Mouse (Mus musculus) lung, postnatal 36 days (tissue): ENCODE data around the gene Slc39a13.
"Not testable (repeated sequence)": the region's sequence is repeated elsewhere in the genome, so short reads cannot be mapped to it uniquely, and the experiment has no call there.

Source experiments
- DNase-seq: peaks from one replicate; pipeline ENCODE4 v3.0.0; 2022; ENCODE audit warnings: mixed read lengths

Slc39a13 gene

DNA sequence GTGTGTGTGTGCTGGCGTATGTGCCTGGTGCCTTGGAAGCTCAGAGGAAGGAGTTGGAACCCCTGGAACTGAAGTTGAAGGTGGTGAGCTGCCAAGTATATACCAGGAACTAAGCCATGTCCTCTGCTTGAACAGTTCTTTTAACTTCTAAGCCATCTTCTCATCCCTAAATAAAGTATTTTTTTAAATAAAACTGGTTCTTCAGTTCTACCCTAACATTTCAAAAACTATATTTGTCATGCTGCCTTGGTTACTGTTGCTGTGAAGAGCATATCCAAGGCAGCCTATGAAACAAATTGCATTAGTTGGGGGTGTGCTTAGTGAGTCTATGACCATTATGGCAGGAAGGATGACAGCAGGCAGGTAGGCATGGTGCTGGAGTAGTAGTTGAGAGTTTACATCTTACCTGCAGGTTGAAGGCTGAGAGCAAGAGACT, 45.1 kb downstream of the Slc39a13 start:
- DNase-seq = no peak

DNA sequence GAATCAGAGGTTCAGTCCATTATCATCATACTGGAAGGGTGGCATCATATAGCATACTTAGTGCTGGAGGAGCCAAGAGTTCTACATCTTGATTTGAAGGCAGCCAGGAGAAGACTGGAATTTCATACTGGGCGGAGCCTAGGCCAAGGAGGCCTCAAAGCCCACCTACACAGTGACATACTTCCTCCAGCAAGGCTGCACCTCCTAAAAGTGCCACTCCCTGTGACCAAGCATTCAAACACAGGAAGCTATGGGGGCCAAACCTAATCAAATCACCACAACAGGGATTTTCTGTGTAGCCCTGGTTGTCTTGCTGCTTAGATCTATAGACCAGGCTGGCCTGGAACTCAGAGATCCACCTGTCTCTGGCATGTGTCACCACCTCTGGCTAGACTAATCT, 46.3 kb downstream of the Slc39a13 start:
- no peak for DNase-seq

DNA sequence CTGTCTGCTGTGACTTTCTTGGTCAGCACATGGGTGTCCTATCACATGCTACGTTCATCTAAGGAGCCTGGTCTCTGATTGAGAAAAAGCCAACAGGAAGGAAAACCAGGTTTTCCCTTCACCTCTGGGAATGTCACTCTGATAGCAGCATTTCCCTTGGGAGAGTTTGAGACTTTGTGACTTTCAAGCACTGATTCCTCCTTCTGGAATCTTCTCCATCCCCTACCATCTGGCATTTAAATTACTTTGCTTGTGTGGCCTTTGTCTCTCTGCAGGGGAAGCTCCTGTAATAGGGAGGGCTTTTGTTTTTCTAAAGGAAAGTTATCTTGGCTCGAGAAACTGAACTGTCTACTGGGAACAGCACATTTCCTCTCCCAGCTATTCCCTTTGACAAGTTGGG, 47.1 kb downstream of the Slc39a13 start:
- no peak for DNase-seq

DNA sequence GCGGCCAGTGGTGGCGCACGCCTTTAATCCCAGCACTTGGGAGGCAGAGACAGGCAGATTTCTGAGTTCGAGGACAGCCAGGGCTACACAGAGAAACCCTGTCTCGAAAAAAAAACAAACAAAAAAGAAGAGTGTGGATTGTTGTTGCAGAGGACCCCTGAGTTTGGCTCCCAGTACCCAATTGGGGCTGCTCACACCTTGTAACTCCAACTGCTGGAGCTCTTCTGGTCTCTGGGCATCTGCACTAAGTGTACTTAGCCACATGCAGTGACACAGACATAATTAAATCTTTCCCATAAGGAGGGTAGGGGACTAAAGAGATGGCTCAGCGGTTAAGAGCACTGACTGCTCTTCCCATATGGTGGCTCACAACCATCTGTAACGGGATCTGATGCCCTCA, 48.0 kb downstream of the Slc39a13 start:
- DNase-seq = not testable (repeated sequence)

DNA sequence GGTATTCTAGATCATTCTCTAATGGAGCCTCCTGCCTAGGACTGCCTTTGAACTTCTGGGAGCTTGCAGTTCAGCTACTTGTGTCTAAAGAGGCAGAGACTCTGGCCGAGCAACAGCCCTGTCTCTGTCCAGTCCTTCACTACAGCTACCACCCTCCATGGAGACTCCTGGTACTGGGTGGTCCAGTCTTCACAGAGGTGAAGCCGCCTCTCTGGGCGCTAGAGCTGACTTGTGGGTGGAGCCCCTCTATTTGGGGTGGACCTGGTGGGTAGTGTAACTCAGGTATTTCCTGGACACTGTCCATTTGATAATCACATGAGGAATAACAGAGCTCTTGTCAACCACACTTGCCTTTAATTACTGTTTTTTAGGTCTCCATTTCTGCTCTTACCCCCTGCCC, 50.3 kb downstream of the Slc39a13 start:
- no peak for DNase-seq

DNA sequence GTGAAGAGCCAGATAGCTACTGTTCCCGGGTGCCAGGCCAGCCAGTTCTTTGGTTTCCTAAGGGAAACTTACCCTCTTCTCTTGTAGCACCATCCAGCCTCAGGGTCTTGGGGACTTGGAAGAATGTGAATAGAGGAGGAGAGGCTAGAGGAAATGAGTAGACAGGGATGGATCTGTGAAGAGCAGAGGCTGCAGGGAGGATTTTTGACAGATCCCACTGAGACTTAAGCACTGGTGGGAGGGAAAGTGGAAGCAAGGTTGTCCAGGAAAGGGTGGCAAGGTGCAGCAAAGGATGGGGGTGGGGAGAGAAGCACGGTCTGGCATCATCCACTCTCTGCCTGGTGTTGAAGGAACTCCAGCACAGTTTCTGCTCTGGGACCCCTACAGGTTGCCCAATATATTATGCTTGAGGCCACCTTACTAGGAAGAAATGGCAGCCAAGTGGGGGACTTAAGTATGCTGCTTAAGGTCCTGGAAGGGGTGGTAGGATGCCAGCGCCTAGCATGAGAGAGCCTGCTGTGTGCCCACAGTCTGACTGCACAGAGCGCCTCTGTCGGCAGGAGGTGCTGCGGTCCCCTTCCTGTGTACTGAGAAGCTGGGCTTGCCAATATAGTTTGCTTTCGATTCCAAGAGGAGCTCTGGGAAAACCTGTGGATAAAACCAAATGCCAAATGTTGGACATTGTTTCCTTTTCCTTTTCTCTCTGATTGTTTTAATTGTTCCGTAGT, 52.0 kb downstream of the Slc39a13 start:
- DNase-seq = peak; percentile 46

DNA sequence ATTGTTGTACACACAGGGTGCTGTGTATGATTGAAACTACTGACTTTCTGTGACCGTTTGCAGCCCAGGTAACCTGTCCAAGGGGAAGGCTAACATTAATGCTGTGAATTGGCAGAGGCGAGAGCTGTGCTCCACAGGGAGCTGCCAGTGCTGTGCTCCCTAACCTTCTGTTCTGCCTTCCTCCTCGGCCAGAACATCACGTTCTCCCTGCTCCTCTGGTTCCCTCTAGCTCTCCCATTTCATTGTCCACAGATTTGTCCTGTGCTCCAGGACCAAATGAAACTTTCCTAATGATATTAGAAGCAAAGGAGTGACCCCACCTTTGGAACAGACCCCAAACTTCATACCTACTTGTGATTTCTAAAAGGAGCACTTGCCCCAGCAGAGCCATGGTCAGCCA, 54.8 kb downstream of the Slc39a13 start:
- no peak for DNase-seq

DNA sequence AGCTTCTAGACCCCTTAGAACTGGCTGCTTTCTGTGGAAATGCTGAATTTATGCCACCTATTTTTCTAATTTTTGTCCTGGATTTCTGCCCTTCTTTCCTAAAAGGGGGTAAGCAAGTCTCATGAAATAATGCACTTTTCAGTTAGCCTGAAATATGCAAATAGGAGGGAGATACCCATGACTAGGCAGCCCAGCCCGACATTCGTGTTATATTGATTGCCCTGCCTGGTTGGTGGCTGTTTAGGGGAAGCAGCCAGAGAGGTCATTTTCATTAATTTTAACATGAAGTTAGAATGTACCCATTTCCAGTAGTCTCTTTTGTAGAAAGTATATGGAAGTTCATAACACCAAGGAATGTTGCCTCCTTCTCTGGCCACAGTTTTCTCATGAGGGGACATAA, 56.3 kb downstream of the Slc39a13 start:
- no peak for DNase-seq
